Mouse (Mus musculus): ENCODE measurements around the gene Lcor. TPM values are rescaled to one million over a fixed set of nuclear protein-coding genes. Genes with fewer than 3 reads are reported as not detected.

The Lcor gene
- polyA plus RNA-seq, 1 experiment from 2014 or later = 9.9 TPM

DNA sequence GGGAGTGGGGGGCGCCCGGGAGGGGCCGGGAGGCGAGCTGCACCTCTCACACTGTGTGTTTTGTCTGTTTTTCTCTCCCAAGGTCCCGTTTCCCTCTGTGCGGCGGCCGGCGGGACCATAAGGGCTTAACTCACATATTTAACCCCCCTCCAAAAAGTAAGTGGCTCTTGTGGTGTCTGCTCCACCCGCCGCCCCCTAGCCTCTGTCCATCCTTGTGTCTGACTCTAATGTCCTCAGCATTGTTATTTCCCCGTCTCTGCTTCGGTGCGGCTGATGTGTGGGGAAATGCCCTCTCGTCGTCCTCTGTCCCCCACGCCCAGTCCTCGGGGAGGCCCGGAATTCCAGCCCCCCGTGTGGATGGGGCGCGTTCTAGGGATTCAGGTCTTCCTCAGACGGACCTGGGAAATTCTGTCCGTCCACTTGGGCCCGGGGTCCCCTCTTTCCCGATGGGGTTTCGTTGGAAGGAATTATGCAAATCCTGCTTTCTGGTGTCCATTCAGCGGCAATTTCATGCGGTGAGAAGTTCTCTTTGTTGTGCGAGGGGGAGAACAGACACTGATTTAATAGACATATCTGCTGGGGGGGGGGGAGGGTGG, 1.1 kb downstream of the Lcor start:
- Histone ChIP-seq H3K27ac (ENCODE audit: low read depth, low read length) (peak overlapping the region; percentile 99), H3K9ac (ENCODE audit: low read depth, low read length) (peak overlapping the region; percentile 96), H3K36me3 (ENCODE audit: control insufficient read depth, insufficient read depth, low read length) (no peaks in the 10 kb centered on the region), H3K4me2 (ENCODE audit: low read length) (peak overlapping the region; percentile 74), H3K4me1 (ENCODE audit: control insufficient read depth, insufficient read depth, low read depth, low read length) (peaks cover 25% of the 10 kb centered on the region), H3K4me3 (ENCODE audit: low read length) (peak overlapping the region; percentile 93), H3K27me3 (replicated peaks; ENCODE audit: control insufficient read depth, insufficient read depth, low read length) (no peaks in the 10 kb centered on the region), H3K9me3 (ENCODE audit: control insufficient read depth, low read length) (no peaks in the 10 kb centered on the region)
- WGBS = under 1% methylated on average over 27 of the region's 30 CpGs
- ATAC-seq = peak; percentile 54

DNA sequence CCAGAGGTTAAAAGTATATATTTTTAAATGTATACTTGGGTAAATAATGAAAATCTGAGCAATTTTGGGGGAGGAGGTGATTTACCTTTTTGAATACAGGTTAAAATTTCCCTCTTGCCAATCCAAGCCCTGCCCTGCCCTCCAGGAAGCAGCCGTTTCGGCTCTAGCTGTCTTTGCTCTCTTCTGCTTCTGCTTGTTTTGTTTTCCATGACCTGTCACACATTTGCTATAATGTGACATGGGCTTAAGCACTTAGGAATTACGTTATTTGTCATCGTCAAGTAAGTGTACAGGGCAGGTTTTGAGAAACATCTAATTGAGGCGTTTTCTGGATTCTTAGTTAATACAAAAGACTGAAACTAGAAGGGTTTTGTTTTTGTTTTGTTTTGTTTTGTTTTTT, 1.9 kb downstream of the Lcor start:
- H3K4me1 ChIP-seq (ENCODE audit: control insufficient read depth, insufficient read depth, low read depth, low read length) = peaks cover 25% of the 10 kb centered on the region
- H3K4me2 ChIP-seq (ENCODE audit: low read length) = peak overlapping the region; percentile 74
- no peak for ATAC-seq
- no peaks in the 10 kb centered on the region for H3K36me3 ChIP-seq (ENCODE audit: control insufficient read depth, insufficient read depth, low read length)
- no peaks in the 10 kb centered on the region for H3K27me3 ChIP-seq (replicated peaks; ENCODE audit: control insufficient read depth, insufficient read depth, low read length)
- 11% methylated on average over 5 of the region's 5 CpGs for WGBS
- no peak overlapping the region for H3K27ac ChIP-seq (ENCODE audit: low read depth, low read length)
- peak overlapping the region; percentile 93 for H3K4me3 ChIP-seq (ENCODE audit: low read length)
- peak overlapping the region; percentile 42; the same call in 1 of the 2 replicates for H3K9ac ChIP-seq (ENCODE audit: low read depth, low read length)
- H3K9me3 ChIP-seq (ENCODE audit: control insufficient read depth, low read length) = no peaks in the 10 kb centered on the region

DNA sequence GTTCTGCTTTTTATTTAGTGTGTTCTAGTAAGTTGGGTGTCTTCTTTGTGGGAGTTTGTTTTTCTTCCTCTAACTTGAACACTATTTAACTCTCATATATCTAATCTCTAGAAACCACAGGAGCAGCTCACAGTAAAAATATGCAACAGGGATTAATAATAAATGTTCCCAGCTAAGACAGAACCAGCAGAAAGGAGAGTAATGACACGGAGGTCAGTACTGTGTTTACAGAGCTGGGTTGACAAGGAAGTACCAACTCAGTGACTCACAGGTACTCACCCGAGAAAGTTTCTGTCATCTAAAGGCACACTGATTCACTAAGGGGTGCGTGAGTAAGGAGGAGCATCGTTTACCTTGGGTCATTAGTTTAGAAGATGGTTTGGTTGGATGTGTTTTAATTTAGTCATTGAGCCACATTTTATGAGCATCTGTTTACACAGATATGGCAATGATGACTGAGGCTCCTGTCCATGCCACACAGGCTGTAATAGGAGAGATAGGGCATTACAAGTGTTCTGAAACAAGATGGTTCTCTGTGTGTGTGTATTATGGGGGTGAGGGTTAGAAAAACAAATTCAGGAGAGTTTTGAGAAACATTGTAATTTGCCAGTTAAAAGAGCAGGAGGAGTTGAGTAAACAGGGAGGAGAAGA, 13.1 kb downstream of the Lcor start:
- Histone ChIP-seq H3K27ac (ENCODE audit: low read depth, low read length) (no peak overlapping the region), H3K9ac (ENCODE audit: low read depth, low read length) (no peak overlapping the region), H3K4me2 (ENCODE audit: low read length) (no peak overlapping the region), H3K9me3 (ENCODE audit: control insufficient read depth, low read length) (no peaks in the 10 kb centered on the region), H3K4me3 (ENCODE audit: low read length) (no peak overlapping the region), H3K4me1 (ENCODE audit: control insufficient read depth, insufficient read depth, low read depth, low read length) (no peaks in the 10 kb centered on the region), H3K36me3 (ENCODE audit: control insufficient read depth, insufficient read depth, low read length) (no peaks in the 10 kb centered on the region), H3K27me3 (replicated peaks; ENCODE audit: control insufficient read depth, insufficient read depth, low read length) (no peaks in the 10 kb centered on the region)
- 81% methylated on average over 4 of the region's 4 CpGs for WGBS
- no peak for ATAC-seq

DNA sequence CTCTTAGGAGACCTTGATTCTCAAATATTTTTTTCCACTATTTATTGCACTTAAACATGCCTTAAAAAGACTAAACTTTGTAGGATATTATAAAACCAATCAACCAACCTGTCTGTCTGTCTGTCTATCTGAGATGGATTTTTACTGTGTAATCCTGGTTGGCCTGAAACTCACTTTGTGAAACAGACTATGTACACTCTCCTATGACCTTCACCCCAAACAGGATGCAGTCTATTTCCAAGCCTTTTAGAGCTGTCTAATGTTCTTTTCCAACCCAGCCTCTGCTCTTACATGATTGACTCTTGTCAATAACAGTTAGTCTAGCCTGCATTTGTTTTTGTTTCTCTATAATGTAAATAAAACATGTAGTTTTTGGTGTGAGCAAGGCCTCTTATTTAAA, 13.6 kb downstream of the Lcor start:
- no peak overlapping the region for H3K4me2 ChIP-seq (ENCODE audit: low read length)
- H3K4me3 ChIP-seq (ENCODE audit: low read length) = no peak overlapping the region
- no peak for ATAC-seq
- H3K9ac ChIP-seq (ENCODE audit: low read depth, low read length) = no peak overlapping the region
- no peak overlapping the region for H3K27ac ChIP-seq (ENCODE audit: low read depth, low read length)
- H3K27me3 ChIP-seq (replicated peaks; ENCODE audit: control insufficient read depth, insufficient read depth, low read length) = no peaks in the 10 kb centered on the region
- H3K4me1 ChIP-seq (ENCODE audit: control insufficient read depth, insufficient read depth, low read depth, low read length) = no peaks in the 10 kb centered on the region
- H3K36me3 ChIP-seq (ENCODE audit: control insufficient read depth, insufficient read depth, low read length) = no peaks in the 10 kb centered on the region
- H3K9me3 ChIP-seq (ENCODE audit: control insufficient read depth, low read length) = no peaks in the 10 kb centered on the region

DNA sequence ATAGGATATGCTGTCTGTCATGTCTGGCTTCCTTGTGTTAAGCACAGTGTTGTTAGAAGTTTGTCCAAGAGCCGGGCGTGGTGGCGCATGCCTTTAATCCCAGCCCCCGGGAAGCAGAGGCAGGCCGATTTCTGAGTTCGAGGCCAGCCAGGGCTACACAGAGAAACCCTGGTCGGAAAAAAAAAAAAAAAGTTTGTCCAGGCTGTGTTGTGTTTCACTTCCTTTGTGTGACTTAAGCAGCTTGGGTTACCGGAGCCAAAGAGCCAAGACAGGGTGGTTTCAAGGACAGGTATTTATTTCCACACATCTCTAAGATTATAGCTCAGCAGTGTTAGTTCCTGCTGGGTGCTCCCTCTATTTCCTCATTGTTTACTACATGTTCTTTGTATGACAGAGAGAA, 25.4 kb downstream of the Lcor start:
- no peaks in the 10 kb centered on the region for H3K9me3 ChIP-seq (ENCODE audit: control insufficient read depth, low read length)
- no peaks in the 10 kb centered on the region for H3K36me3 ChIP-seq (ENCODE audit: control insufficient read depth, insufficient read depth, low read length)
- no peak for ATAC-seq
- H3K4me3 ChIP-seq (ENCODE audit: low read length) = no peak overlapping the region
- no peak overlapping the region for H3K4me2 ChIP-seq (ENCODE audit: low read length)
- no peak overlapping the region for H3K27ac ChIP-seq (ENCODE audit: low read depth, low read length)
- WGBS = 95% methylated on average over 8 of the region's 8 CpGs
- H3K27me3 ChIP-seq (replicated peaks; ENCODE audit: control insufficient read depth, insufficient read depth, low read length) = no peaks in the 10 kb centered on the region
- no peaks in the 10 kb centered on the region for H3K4me1 ChIP-seq (ENCODE audit: control insufficient read depth, insufficient read depth, low read depth, low read length)
- no peak overlapping the region for H3K9ac ChIP-seq (ENCODE audit: low read depth, low read length)

DNA sequence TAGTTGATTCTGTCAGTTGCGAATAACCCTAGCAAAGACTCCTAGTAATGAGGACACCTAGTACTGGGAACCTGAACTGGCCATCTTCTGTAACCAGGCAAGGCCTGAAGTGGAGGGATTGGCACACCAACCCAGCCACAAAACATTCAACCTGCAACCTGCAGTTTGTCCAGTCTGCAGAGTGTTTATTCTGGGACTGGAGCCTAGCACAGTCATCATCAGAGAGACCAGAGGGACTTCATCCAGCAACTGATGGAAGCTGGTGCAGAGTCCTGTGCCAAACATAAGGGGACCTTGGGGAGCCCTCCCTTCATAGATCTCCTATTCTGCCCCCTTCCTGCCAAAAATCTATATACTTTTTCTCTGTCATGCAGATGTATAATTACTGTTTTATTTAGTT, 32.4 kb downstream of the Lcor start:
- 89% methylated on average over 1 of the region's 1 CpGs for whole genome bisulfite sequencing

DNA sequence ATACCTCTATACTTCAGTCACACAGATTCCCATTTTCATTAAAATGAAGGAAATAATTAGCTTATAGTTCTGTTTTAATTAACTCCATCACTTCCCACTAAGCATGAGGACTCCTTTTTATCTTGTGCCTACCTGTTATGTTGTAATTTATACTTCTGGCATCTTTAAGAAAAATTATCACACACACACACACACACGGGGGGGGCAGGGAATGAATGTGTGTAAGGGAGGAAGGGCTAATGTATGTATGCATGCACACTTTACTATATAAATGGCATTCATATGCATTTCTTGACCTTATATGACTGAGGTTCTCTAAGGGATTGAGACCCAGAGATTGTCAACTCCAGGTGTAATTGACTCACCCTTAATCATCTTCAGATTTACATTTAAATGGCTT, 33.1 kb downstream of the Lcor start:
- no peaks in the 10 kb centered on the region for H3K9me3 ChIP-seq (ENCODE audit: control insufficient read depth, low read length)
- H3K4me1 ChIP-seq (ENCODE audit: control insufficient read depth, insufficient read depth, low read depth, low read length) = no peaks in the 10 kb centered on the region
- no peak overlapping the region for H3K4me3 ChIP-seq (ENCODE audit: low read length)
- H3K27ac ChIP-seq (ENCODE audit: low read depth, low read length) = no peak overlapping the region
- no peaks in the 10 kb centered on the region for H3K27me3 ChIP-seq (replicated peaks; ENCODE audit: control insufficient read depth, insufficient read depth, low read length)
- no peak for ATAC-seq
- no peak overlapping the region for H3K4me2 ChIP-seq (ENCODE audit: low read length)
- WGBS = 75% methylated on average over 1 of the region's 1 CpGs
- H3K36me3 ChIP-seq (ENCODE audit: control insufficient read depth, insufficient read depth, low read length) = no peaks in the 10 kb centered on the region
- H3K9ac ChIP-seq (ENCODE audit: low read depth, low read length) = no peak overlapping the region

More for the DNA sequence above, 32.4 kb downstream of the Lcor start:
- Histone ChIP-seq H3K9me3 (ENCODE audit: control insufficient read depth, low read length) (no peaks in the 10 kb centered on the region), H3K27ac (ENCODE audit: low read depth, low read length) (no peak overlapping the region), H3K4me1 (ENCODE audit: control insufficient read depth, insufficient read depth, low read depth, low read length) (no peaks in the 10 kb centered on the region), H3K27me3 (replicated peaks; ENCODE audit: control insufficient read depth, insufficient read depth, low read length) (no peaks in the 10 kb centered on the region), H3K36me3 (ENCODE audit: control insufficient read depth, insufficient read depth, low read length) (no peaks in the 10 kb centered on the region), H3K4me2 (ENCODE audit: low read length) (no peak overlapping the region), H3K9ac (ENCODE audit: low read depth, low read length) (no peak overlapping the region), H3K4me3 (ENCODE audit: low read length) (no peak overlapping the region)
- ATAC-seq = no peak

DNA sequence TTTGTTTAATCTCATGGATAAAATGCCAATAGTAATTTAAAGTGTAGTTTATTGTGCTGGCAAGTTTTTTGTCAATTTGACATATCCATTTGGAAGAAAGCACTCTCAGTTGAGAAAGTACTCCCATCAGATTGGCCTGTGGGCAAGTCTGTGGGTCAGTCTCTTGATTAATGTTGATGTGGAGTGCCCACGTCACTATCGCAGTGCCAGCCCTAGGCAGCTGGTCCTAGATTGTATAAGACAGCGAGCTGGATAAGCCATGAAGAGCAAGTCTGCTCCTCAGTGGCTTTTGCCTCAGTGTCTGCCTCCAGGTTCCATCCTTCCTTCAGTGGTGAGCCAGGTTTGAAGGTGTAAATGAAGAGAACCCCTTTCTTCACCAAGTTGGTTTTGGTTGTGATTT, 34.6 kb downstream of the Lcor start:
- Histone ChIP-seq H3K36me3 (ENCODE audit: control insufficient read depth, insufficient read depth, low read length) (no peaks in the 10 kb centered on the region), H3K27me3 (replicated peaks; ENCODE audit: control insufficient read depth, insufficient read depth, low read length) (no peaks in the 10 kb centered on the region), H3K4me2 (ENCODE audit: low read length) (no peak overlapping the region), H3K9ac (ENCODE audit: low read depth, low read length) (no peak overlapping the region), H3K9me3 (ENCODE audit: control insufficient read depth, low read length) (no peaks in the 10 kb centered on the region), H3K27ac (ENCODE audit: low read depth, low read length) (no peak overlapping the region), H3K4me3 (ENCODE audit: low read length) (no peak overlapping the region), H3K4me1 (ENCODE audit: control insufficient read depth, insufficient read depth, low read depth, low read length) (no peaks in the 10 kb centered on the region)
- WGBS = 70% methylated on average over 3 of the region's 3 CpGs
- no peak for ATAC-seq

DNA sequence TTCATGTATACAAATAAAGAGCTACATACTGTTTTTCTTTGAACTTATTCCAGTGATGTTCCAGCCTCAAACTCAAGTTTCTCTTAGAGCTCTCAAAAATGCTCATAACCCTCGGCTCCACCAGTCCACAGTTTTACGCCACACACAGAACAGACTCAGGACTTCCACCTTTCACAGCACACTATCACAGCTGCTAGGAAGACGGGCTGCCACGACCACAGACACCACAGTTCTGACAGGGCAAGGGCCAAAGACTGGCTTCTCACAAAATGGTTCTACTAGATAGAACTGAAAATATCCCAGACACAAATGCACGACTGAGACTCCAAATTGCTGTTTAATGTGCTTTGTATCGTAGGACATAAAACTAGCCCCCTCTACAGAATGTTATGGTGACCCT, 36.7 kb downstream of the Lcor start:
- Histone ChIP-seq H3K4me3 (ENCODE audit: low read length) (no peak overlapping the region), H3K9me3 (ENCODE audit: control insufficient read depth, low read length) (no peaks in the 10 kb centered on the region), H3K4me1 (ENCODE audit: control insufficient read depth, insufficient read depth, low read depth, low read length) (peaks cover 4% of the 10 kb centered on the region), H3K9ac (ENCODE audit: low read depth, low read length) (no peak overlapping the region), H3K27me3 (replicated peaks; ENCODE audit: control insufficient read depth, insufficient read depth, low read length) (no peaks in the 10 kb centered on the region), H3K27ac (ENCODE audit: low read depth, low read length) (no peak overlapping the region), H3K36me3 (ENCODE audit: control insufficient read depth, insufficient read depth, low read length) (no peaks in the 10 kb centered on the region), H3K4me2 (ENCODE audit: low read length) (no peak overlapping the region)
- WGBS = 82% methylated on average over 6 of the region's 6 CpGs
- no peak for ATAC-seq

Measured in hindbrain, embryonic 16.5 days (tissue).